Mouse (Mus musculus) left cerebral cortex, adult 8-10 months (tissue): Measurements from ENCODE around the gene 2410002F23Rik. TPM values are rescaled to one million over a fixed set of nuclear protein-coding genes. Genes with fewer than 3 reads are reported as not detected.
"Not testable (repeated sequence)": the region's sequence is repeated elsewhere in the genome, so short reads cannot be mapped to it uniquely, and the experiment has no call there.

Source experiments
- DNase-seq, 2 experiments: peaks; one replicate each; pipeline ENCODE4 v3.0.0; 2022; ENCODE audit warnings: low spot score in 2 of 2
- total RNA-seq, 4 experiments: library from RNA; stranded (reverse); gene quantifications; 2 replicates each; pipeline ENCODE4 v1.2.4; 2022

The 2410002F23Rik gene
- total RNA-seq, 4 experiments from 2014 or later = 81.6 to 96.2 (median 87.1) TPM

- DNase-seq = no peak
These were observed 14.6 kb downstream of the 2410002F23Rik start, which contains the start of gene Gm15517 for GRCm38 (mm10) chr7:44261147-44261546. TSS of gene Gm15517 (plus strand) at chr7:44261447.

- peak; percentile 84 to 99 for DNase-seq
These were observed 16.5 kb downstream of the 2410002F23Rik start for GRCm38 (mm10) chr7:44262791-44263643.

GRCm38 (mm10) chr7:44268117-44268516, 21.6 kb downstream of the 2410002F23Rik start:
- DNase-seq = no peak

- no peak for DNase-seq
These were observed 22.9 kb downstream of the 2410002F23Rik start for GRCm38 (mm10) chr7:44269397-44269796.

- no peak for DNase-seq
These were observed 24.8 kb downstream of the 2410002F23Rik start for GRCm38 (mm10) chr7:44271309-44271708.

GRCm38 (mm10) chr7:44272546-44272945, 26.0 kb downstream of the 2410002F23Rik start:
- DNase-seq = no peak

- DNase-seq = no peak
These were observed 26.9 kb downstream of the 2410002F23Rik start for GRCm38 (mm10) chr7:44273446-44273845.

GRCm38 (mm10) chr7:44274096-44274495, 27.6 kb downstream of the 2410002F23Rik start:
- no peak for DNase-seq

- no peak for DNase-seq
These were observed 29.0 kb downstream of the 2410002F23Rik start for GRCm38 (mm10) chr7:44275546-44275945.

- no peak for DNase-seq
These were observed 30.1 kb downstream of the 2410002F23Rik start for GRCm38 (mm10) chr7:44276461-44277249.

GRCm38 (mm10) chr7:44277250-44277622, 30.7 kb downstream of the 2410002F23Rik start:
- DNase-seq = peak in 1 of 2 experiments; percentile 38

- no peak for DNase-seq
These were observed 34.4 kb downstream of the 2410002F23Rik start for GRCm38 (mm10) chr7:44280959-44281358.

GRCm38 (mm10) chr7:44281586-44281985, 35.1 kb downstream of the 2410002F23Rik start:
- DNase-seq = no peak

GRCm38 (mm10) chr7:44287760-44288159, 41.2 kb downstream of the 2410002F23Rik start:
- DNase-seq = no peak

GRCm38 (mm10) chr7:44290986-44291385, 44.5 kb downstream of the 2410002F23Rik start:
- no peak for DNase-seq

- no peak for DNase-seq
These were observed 44.9 kb downstream of the 2410002F23Rik start for GRCm38 (mm10) chr7:44291418-44291817.

- not testable (repeated sequence) for DNase-seq
These were observed 51.0 kb downstream of the 2410002F23Rik start for GRCm38 (mm10) chr7:44297501-44297900.

Other genes starting within 250 kb of the 2410002F23Rik start
- not detected for gene Klk1b26, start 234.6 kb upstream of the 2410002F23Rik start, total RNA-seq
- not detected for gene Klk1b27, start 194.4 kb upstream of the 2410002F23Rik start, total RNA-seq
- not detected for gene Klk1b21, start 144.4 kb upstream of the 2410002F23Rik start, total RNA-seq
- gene Klk1b22, start 134.0 kb upstream of the 2410002F23Rik start, total RNA-seq = not detected
- gene Klk1b16, start 110.0 kb upstream of the 2410002F23Rik start, total RNA-seq = not detected
- not detected for gene Klk1b24, start 58.5 kb upstream of the 2410002F23Rik start, total RNA-seq
- gene Klk1b3, start 48.5 kb upstream of the 2410002F23Rik start, total RNA-seq = not detected
- gene Klk1b4, start 39.3 kb upstream of the 2410002F23Rik start, total RNA-seq = not detected
- gene Klk1b5, start 30.8 kb upstream of the 2410002F23Rik start, total RNA-seq = not detected
- not detected for gene Klk1, start 21.4 kb upstream of the 2410002F23Rik start, total RNA-seq
- gene Gm36864, start 10.5 kb upstream of the 2410002F23Rik start, total RNA-seq = not detected
- 1 to 10 TPM in 3 of 4 experiments, under 1 TPM in 1; 0.87 to 1.8 (median 1.4) TPM for gene 1700028J19Rik, start within 50 bp of the 2410002F23Rik start, total RNA-seq
- under 1 TPM in 1 of 4 experiments, not detected in 3; 0.21 TPM for gene Acp4, start 10.7 kb downstream of the 2410002F23Rik start, total RNA-seq
- gene Gm15517, start 14.7 kb downstream of the 2410002F23Rik start, total RNA-seq = not detected
- gene Clec11a, start 60.2 kb downstream of the 2410002F23Rik start, total RNA-seq = 1 to 10 TPM; 2.6 to 3.7 (median 3.1) TPM
- gene Shank1, start 63.5 kb downstream of the 2410002F23Rik start, total RNA-seq = 100 to 1,000 TPM; 509 to 568 (median 540) TPM
- gene Syt3, start 137.4 kb downstream of the 2410002F23Rik start, total RNA-seq = 10 to 100 TPM; 64.0 to 74.2 (median 69.8) TPM
- gene 1700008O03Rik, start 139.1 kb downstream of the 2410002F23Rik start, total RNA-seq = 1 to 10 TPM; 1.5 to 2.8 (median 2.2) TPM
- gene Lrrc4b, start 182.3 kb downstream of the 2410002F23Rik start, total RNA-seq = 100 to 1,000 TPM; 272 to 301 (median 284) TPM
- 1 to 10 TPM; 5.2 to 9.7 (median 6.4) TPM for gene Aspdh, start 218.7 kb downstream of the 2410002F23Rik start, total RNA-seq
- gene Josd2, start 221.3 kb downstream of the 2410002F23Rik start, total RNA-seq = 10 to 100 TPM; 84.0 to 90.6 (median 87.5) TPM
- 100 to 1,000 TPM; 186 to 208 (median 193) TPM for gene Emc10, start 249.8 kb downstream of the 2410002F23Rik start, total RNA-seq
- gene Fam71e1, start 249.9 kb downstream of the 2410002F23Rik start, total RNA-seq = 10 to 100 TPM; 19.7 to 22.5 (median 20.8) TPM